ENCODE assay signal across 29 mouse cellular contexts in the genomic region with DNA sequence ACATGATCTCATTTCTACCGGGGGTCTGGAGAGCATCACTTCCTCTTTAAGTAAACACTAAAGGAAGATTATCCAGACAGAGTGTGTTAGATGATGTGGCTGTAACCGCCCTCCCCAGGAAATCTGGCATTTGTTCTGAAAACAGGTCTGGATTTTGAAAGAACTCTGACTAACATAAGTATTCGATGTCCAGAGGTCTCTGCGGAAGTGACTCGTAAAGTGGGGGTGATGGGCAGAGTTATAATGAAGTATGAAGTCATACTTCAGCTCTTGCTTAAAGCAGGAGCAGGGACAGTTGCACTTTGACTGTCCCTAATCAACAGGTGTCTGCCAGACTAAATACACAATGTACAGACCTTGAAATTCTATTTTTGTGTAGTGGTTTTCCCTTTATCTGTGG.
DNase-seq lines count a peak whose midpoint lies in the region; ATAC-seq and TF ChIP-seq lines count a peak whose summit lies in the region.
"Had no signal": no experiment of that assay in that cellular context is flagged by ENCODE, and none has a peak within 500 bp of the region (broad histone marks: within the 10 kb centered on the region; RNA-seq: fewer than 3 reads in every experiment).

No protein-coding gene starts in this region.

- no peaks in the 10 kb centered on the region for H3K4me1 ChIP-seq in lung, embryonic 14.5 days (ENCODE audit: insufficient read depth)
- no peaks in the 10 kb centered on the region for H3K4me1 ChIP-seq in lung, postnatal 0 days (ENCODE audit: insufficient read depth, low read depth, low read length)
- H3K4me1 ChIP-seq in embryonic fibroblast, embryonic 13.5 days (ENCODE audit: control insufficient read depth, insufficient read depth, low read length), result peaks cover 12% of the 10 kb centered on the region
- 0 out of 2 replicates have a peak, but pooled peaks cover 3% of the 10 kb centered on the region for H3K4me1 ChIP-seq in midbrain, embryonic 13.5 days (replicated peaks)
- H3K4me1 ChIP-seq in heart, embryonic 11.5 days (ENCODE audit: control insufficient read depth, insufficient read depth, low read length), result no peaks in the 10 kb centered on the region
- H3K4me1 ChIP-seq: megakaryocyte, embryonic 14.5 days had no signal

- peak; percentile 43 for DNase-seq in lung, embryonic 14.5 days
- no peak for DNase-seq in lung, postnatal 0 days (ENCODE audit: low spot score)
- DNase-seq in MN1 (ENCODE audit: low spot score), result peak; percentile 73
- DNase-seq in yolk sac, embryonic 10.5 days (ENCODE audit: low spot score), result peak; percentile 32
- DNase-seq: adrenal gland, postnatal 25 days; cerebellum, adult 11-12 months; cerebellum, adult 9-11 months; gastrocnemius, postnatal 25 days; heart, adult 2 months; kidney, adult 11 months; kidney, postnatal 14 days; lung, postnatal 4 days; right cerebral cortex, postnatal 4 days; thymus, adult 2 months; thymus, postnatal 36 days had no signal

- no peaks in the 10 kb centered on the region for H3K9me3 ChIP-seq in lung, embryonic 14.5 days (ENCODE audit: low read depth, low read length)
- H3K9me3 ChIP-seq in lung, postnatal 0 days (ENCODE audit: low read length), result no peaks in the 10 kb centered on the region
- H3K9me3 ChIP-seq in midbrain, embryonic 13.5 days, result no peaks in the 10 kb centered on the region
- H3K9me3 ChIP-seq in heart, embryonic 11.5 days (replicated peaks; ENCODE audit: control insufficient read depth, low read length), result no peaks in the 10 kb centered on the region
- H3K9me3 ChIP-seq: hindbrain, embryonic 13.5 days; limb, embryonic 13.5 days; megakaryocyte, embryonic 14.5 days; neural tube, embryonic 13.5 days had no signal

- H3K4me3 ChIP-seq in lung, embryonic 14.5 days (ENCODE audit: low read depth, low read length), result no peak overlapping the region
- no peak overlapping the region for H3K4me3 ChIP-seq in lung, postnatal 0 days (ENCODE audit: low read depth, low read length)
- H3K4me3 ChIP-seq in embryonic fibroblast, embryonic 13.5 days (ENCODE audit: insufficient read depth, low read length), result no peak overlapping the region
- no peak overlapping the region for H3K4me3 ChIP-seq in midbrain, embryonic 13.5 days (replicated peaks)
- no peak overlapping the region for H3K4me3 ChIP-seq in heart, embryonic 11.5 days (ENCODE audit: low read depth, low read length)
- H3K4me3 ChIP-seq: heart, adult 2 months; hindbrain, embryonic 13.5 days; left cerebral cortex, adult 2 months; limb, embryonic 13.5 days; megakaryocyte, embryonic 14.5 days; neural tube, embryonic 13.5 days had no signal

- H3K4me2 ChIP-seq in lung, embryonic 14.5 days, result no peak overlapping the region
- H3K4me2 ChIP-seq in lung, postnatal 0 days (replicated peaks; ENCODE audit: low read depth, low read length), result no peak overlapping the region
- no peak overlapping the region for H3K4me2 ChIP-seq in midbrain, embryonic 13.5 days (replicated peaks)
- H3K4me2 ChIP-seq in heart, embryonic 11.5 days, result no peak overlapping the region
- H3K4me2 ChIP-seq: hindbrain, embryonic 13.5 days; limb, embryonic 13.5 days; liver, embryonic 11.5 days; neural tube, embryonic 13.5 days had no signal

- H3K27ac ChIP-seq in lung, embryonic 14.5 days (ENCODE audit: low read depth), result no peak overlapping the region
- H3K27ac ChIP-seq in lung, postnatal 0 days (ENCODE audit: low read length), result no peak overlapping the region
- H3K27ac ChIP-seq in embryonic fibroblast, embryonic 13.5 days (ENCODE audit: insufficient read depth, low read length), result peak overlapping the region; percentile 79
- H3K27ac ChIP-seq in midbrain, embryonic 13.5 days, result no peak overlapping the region
- H3K27ac ChIP-seq in heart, embryonic 11.5 days (ENCODE audit: low read depth, low read length), result no peak overlapping the region
- H3K27ac ChIP-seq: heart, adult 2 months; hindbrain, embryonic 13.5 days; left cerebral cortex, adult 2 months; limb, embryonic 13.5 days; neural tube, embryonic 13.5 days; stomach, postnatal 0 days had no signal

- WGBS in lung, embryonic 14.5 days, result 23% methylated on average over 5 of the region's 5 CpGs
- WGBS in lung, postnatal 0 days, result 32% methylated on average over 5 of the region's 5 CpGs
- WGBS in midbrain, embryonic 13.5 days, result 82% methylated on average over 5 of the region's 5 CpGs
- 38% methylated on average over 5 of the region's 5 CpGs for WGBS in heart, embryonic 11.5 days (ENCODE audit: insufficient replicate concordance)

- H3K9ac ChIP-seq in lung, embryonic 14.5 days, result no peak overlapping the region
- no peak overlapping the region for H3K9ac ChIP-seq in lung, postnatal 0 days (replicated peaks; ENCODE audit: low read depth)
- no peak overlapping the region for H3K9ac ChIP-seq in midbrain, embryonic 13.5 days (replicated peaks)
- no peak overlapping the region for H3K9ac ChIP-seq in heart, embryonic 11.5 days (ENCODE audit: low read depth, low read length)
- H3K9ac ChIP-seq: hindbrain, embryonic 13.5 days; limb, embryonic 13.5 days; neural tube, embryonic 13.5 days had no signal

- 0 out of 2 replicates have a peak, but pooled peaks have one; percentile 8 for ATAC-seq in lung, embryonic 14.5 days (ENCODE audit: insufficient read depth)
- ATAC-seq in lung, postnatal 0 days, result no peak
- no peak for ATAC-seq in midbrain, embryonic 13.5 days
- no peak for ATAC-seq in CD4-positive, CD25-positive, alpha-beta regulatory T cell, adult 4 months
- ATAC-seq in heart, embryonic 11.5 days (replicated peaks; ENCODE audit: insufficient number of reproducible peaks, low FRiP score, low TSS enrichment), result no peak
- ATAC-seq: forebrain, embryonic 14.5 days; midbrain, embryonic 16.5 days; Patski had no signal

- H3K27me3 ChIP-seq in lung, embryonic 14.5 days (ENCODE audit: insufficient read depth, low read length), result no peaks in the 10 kb centered on the region
- H3K27me3 ChIP-seq in lung, postnatal 0 days (replicated peaks; ENCODE audit: insufficient read depth, low read length), result no peaks in the 10 kb centered on the region
- no peaks in the 10 kb centered on the region for H3K27me3 ChIP-seq in midbrain, embryonic 13.5 days
- H3K27me3 ChIP-seq in heart, embryonic 11.5 days (ENCODE audit: control insufficient read depth, insufficient read depth, low read length), result no peaks in the 10 kb centered on the region
- H3K27me3 ChIP-seq: limb, embryonic 13.5 days; neural tube, embryonic 13.5 days; Patski had no signal

- TF ChIP-seq POLR2A in embryonic fibroblast, embryonic 13.5 days (IDR thresholded peaks at IDR 0.05; ENCODE audit: low read depth, low read length), result no peak

- no peak for TF ChIP-seq CTCF in lung, embryonic 14.5 days (IDR thresholded peaks at IDR 0.05; ENCODE audit: low read depth)
- no peak for TF ChIP-seq CTCF in lung, postnatal 0 days (IDR thresholded peaks at IDR 0.05)
- no peak for TF ChIP-seq CTCF in embryonic fibroblast, embryonic 13.5 days (IDR thresholded peaks at IDR 0.05; ENCODE audit: borderline replicate concordance, insufficient read depth, low read length)

- no peak for TF ChIP-seq EP300 in lung, postnatal 0 days (IDR thresholded peaks at IDR 0.05)

- H3K36me3 ChIP-seq in lung, embryonic 14.5 days (ENCODE audit: insufficient read depth), result no peaks in the 10 kb centered on the region
- no peaks in the 10 kb centered on the region for H3K36me3 ChIP-seq in lung, postnatal 0 days (ENCODE audit: insufficient read depth, low read length)
- H3K36me3 ChIP-seq in midbrain, embryonic 13.5 days, result no peaks in the 10 kb centered on the region
- H3K36me3 ChIP-seq in heart, embryonic 11.5 days (ENCODE audit: control insufficient read depth, insufficient read depth, low read length), result no peaks in the 10 kb centered on the region
- H3K36me3 ChIP-seq: hindbrain, embryonic 13.5 days; limb, embryonic 13.5 days; neural tube, embryonic 13.5 days had no signal
